Mouse (Mus musculus) Muller cell, postnatal 12 days (primary cell): ENCODE measurements around the gene Rap1gap2.

Source experiments
- DNase-seq: peaks from one replicate; pipeline ENCODE4 v3.0.0-alpha.2; 2015; ENCODE audit errors: inconsistent ontology term

Gene Rap1gap2

DNA sequence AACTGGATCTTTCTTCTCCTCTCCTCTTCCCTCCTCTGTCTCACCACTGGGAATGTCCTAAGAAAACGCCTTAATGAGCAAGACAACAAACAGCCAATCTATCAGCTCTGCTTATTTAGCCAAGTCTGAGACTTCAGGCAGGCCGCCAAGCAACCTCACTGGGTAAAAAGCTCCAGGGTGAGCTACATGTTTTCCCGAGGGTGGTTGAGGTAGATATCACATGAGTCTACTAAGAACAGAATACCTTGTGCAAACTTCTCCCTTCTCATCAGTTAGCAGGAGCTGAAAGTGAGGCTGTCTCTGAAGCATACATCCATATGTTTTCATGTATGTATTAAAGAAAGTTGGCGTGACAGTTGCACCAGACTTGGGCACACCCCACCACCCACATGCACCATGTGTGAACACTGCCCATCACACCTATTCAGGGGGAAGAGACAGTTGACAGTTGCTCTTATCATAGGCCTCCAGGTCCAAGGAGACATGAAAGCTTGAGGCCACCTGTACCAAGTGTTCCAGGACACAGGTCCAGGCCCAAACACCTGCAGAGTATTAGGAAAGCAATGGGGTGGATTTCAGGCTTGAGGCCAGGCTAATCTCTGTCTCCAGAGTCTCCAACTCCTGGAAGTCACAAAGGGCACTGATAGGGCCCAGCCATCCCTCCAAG lies 35.8 kb downstream of the Rap1gap2 start:
- peak; percentile 33 for DNase-seq

DNA sequence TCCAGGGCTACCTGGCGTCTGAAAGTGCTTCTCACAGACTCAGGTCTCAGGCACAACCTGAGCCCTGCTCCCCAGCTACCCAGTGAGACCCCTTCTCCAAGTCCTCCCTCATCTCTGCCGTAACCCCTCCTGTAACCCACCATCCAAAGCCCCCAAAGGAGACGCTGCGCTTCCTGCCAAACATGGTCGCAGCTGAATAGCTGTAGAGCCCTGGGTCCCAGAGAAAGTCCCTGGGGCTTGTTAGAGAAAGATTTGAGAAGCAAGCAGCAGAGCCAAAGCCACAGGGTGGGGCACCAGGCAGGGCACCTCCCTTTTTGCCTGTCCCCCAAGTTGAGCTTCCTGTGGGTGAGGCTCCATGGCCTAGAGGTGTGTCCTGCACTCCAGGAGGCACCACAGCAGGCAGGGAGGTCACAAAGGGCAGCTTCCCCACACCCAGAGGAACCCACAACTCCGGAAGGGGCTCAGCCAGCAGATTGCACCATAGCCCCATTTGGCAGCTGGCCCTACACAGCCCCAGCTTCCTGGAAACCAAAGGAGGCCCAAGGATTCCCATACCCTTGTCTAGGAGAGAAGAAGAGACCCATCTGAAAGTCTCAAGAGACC lies 38.2 kb downstream of the Rap1gap2 start:
- DNase-seq, result no peak

DNA sequence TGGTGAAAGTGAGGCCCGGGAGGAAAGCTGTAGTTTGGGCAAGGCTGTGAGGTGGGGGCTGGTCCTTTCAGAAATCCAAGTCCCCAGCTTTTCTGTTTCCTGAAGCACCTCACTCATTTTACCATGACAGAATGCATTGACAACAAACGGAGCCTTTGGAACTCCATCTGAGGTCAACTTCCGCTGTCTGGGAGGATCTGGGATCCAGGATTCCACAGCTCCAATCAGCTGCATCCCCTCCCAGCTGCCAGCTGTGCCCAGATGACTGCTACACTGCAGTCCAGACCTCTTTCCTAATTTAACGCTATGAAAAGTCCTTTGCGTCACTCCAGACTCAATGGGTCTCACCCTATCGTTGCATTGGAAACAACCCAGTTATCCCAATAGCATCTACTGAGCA lies 41.0 kb downstream of the Rap1gap2 start:
- DNase-seq, result no peak

DNA sequence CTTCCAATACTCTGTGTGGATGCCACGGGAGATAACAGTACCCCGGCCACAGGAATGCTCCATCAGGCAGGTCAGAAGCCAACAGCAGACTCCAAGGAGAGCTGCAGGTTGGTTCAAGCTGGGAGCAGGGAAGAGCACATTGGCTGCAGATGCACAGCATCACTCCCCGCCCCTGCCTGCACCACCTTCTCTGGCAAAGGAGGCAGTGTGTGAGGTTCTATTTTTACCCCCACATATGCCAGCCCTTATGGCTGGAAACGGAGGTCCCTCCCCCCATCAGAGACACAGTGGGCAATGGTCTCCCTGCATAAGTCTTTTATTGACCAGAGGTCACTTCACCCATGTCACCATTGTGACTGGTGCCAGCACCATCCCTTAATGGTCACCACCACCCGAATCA lies 42.3 kb downstream of the Rap1gap2 start:
- no peak for DNase-seq

DNA sequence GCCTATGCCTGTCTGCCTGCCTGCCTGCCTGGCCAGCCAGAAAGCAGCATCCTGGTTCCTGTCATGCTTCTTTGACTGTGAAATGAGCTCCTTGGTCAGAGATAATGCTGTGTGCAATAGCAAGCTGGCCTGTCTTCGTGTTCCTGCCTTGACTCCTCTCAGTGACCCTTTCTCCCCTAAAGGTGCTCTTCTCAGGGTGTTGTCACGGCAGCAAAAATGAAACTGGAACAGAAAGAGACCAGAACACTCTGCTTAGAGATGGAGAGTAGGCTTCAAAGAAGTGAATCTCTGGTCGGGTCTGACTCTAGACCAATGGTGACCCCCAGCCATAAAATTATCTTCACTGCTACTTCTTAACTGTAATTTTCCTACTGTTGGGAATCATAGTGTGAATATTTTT lies 42.7 kb downstream of the Rap1gap2 start:
- DNase-seq, result no peak

DNA sequence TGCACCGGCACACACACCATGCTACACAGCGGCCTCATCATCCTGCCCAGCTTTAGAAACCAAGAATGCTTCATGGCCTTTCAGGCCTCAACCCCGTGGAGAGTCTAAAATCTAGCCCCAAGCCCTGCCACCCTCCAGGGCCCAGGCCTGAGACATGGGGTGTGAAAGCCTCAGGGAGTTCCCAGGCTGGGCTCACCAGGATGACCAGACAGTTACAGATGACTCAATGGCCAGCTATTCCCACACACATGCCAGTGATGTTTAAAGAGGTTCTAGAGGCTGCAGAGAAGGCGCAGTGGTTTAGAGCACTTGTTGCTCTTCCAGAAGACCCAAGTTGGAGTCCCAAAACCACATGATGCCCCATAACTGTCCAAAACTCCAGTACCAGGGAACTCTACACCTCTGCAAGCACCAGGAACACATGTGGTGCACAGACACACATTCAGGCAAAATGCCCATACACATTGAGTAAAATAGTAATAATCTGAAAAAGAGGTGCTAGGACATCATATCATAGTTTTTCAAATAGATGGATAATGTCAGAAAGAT lies 44.3 kb downstream of the Rap1gap2 start:
- DNase-seq, result peak; percentile 82

DNA sequence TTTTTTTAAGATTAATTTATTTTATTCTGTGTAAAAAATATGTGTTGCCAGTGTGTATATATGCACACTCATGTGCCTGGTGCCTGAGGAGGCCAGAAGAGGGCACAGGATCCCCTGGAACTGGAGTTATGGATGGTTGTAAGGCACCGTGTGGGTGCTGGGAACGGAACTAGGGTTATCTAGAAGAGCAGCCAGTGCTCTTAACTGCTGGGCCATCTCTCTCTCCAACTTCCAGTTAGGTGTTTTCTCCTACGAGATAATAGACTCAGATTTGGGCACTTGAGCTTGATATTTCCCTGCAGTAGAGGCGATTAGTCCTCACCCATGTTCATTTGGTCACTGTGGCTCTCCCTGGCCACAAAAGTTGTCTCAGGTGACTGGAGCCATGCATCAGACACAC lies 49.3 kb downstream of the Rap1gap2 start:
- DNase-seq, result no peak

DNA sequence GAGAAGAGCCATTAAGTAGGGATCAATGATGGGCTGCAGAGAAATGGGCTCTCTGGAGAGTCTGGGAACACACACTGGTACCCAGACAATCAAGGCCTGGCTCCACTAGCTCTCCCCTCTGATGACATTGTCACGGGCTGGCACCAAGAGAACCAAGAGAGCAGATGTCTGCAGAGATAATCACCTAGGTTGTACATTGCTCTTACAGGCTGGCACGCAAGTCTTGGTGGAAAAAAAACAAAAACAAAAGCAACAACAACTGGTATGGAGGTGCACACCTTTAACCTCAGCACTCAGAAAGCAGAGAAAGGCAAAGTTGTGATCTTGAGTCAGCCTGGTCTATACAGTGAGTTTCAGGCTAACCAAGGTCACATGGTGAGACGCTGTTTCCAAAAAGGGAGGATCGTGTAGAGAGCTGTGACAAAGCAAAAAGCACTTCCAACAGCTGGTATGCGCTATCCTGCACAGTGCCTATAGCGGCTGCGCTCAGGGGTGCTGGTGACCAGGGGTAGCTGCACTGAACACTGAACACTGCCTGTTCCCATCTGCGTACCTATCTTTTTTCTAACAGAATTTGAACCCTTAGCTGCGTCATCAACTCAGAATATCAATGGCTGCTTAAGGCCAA lies 50.0 kb downstream of the Rap1gap2 start:
- no peak for DNase-seq

DNA sequence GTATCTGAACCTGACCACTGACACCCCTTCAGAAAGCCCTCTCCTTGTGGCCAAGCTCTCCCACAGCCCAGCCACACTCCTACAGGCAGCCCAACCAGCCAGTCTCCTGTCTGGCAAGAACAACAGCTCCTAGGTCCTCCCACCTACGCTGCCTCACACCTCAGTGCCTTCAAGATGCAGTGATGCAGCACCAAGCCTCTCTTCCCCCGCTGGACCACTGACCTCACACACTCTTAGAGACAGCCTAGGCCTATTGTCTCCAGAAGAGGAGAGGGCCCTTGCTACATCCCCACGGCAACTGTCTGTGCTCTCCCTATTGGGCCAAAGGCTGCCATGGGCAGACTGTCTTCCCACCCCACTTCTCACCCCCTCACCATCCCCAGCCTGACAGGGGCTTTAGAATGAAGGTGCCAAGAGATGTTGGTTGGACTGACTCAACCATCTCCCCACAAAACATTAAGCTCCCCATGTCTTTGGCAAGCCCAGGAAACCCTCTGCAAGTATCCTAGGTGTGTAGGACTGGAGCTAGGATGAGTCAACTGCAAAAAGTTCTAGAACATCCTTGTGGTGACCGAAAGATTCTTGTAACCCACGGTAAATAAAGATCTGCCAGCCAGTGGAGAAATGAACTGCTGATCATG lies 50.8 kb downstream of the Rap1gap2 start:
- peak; percentile 11 for DNase-seq

DNA sequence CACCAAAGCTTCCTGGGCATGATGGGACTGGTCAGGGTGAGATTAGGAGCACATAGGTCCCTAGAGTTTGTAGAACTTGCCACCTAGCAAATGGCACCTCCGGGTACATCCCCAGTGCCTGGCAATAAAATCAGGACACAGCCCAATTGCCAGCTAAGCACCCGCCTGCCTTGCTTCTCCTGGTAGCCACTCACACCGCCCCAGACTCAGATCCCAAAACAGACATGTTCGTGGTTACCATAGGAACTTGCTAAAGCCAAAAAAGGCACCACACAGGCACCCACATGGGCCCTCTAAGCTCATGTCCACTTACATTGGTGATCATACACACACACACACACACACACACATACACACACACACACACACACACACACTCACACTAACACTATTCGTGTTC lies 51.8 kb downstream of the Rap1gap2 start:
- DNase-seq, result no peak

DNA sequence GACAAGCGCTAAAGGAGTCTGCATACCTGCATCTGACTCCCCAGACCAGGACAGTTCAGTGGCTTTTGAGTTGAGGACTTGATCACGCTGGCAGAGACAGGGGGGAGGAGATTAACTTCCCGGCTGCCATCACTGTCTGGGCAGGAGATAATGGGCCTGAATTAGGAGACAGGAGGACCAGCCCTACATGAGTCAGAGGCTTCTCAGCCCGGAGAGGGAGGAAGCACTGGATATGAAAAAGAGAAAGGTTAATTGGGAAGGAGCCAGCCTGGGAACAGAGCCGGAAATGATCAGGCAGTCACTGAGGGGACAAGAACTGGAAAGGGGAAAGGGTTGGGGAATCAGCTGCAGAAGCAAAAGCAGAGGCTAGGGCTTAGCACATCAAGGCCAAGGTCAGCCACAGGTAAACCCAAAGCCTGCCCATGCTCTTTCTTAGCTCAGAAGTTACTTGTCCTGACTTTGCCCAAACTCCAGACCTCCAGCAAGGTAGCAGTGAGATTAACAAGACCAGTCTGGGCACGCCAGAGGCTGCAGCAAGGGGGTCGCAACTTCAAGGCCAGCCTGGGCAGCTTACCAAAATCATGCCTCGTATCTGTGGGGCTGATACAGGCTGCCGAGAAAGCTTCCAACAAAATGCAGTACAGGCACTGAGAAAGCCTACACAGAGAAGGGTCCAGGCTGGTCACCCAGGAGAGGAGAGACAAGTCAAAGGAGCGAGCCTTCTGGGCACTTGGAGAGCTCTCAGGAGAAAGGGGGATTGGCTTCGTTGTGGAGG lies 53.1 kb downstream of the Rap1gap2 start:
- peak; percentile 67 for DNase-seq

DNA sequence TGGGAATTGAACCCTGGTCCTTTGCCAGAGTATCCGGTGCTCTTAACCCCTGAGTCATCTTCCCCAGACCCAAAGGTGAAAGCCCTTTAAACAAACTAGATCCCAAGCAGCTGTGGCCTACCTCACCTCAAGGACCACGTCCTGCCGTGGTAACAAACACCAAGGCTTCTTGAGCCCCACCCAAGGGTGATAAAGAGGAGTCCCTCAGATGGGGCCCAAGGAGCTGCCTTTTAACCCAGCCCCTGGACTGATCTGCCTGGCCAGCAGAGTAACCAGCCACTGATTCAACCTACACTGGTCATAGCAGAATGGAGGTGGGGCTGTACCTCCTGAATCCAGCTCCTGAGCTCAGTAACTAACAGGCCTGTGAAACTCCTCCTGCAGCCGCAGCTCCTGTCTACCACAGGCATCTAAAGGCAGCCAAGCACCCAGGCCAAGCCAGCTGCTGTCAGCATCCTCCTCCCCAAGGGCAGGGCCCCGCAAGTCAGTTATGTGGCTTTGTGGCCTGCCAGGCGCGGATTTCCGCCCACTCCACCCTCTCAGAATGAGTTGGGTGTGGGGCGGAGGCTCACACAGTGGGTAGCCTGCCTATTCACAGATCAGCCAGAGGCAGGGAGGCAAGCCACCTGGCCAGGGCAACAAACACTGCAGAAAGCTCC lies 54.9 kb downstream of the Rap1gap2 start:
- DNase-seq, result peak; percentile 85

DNA sequence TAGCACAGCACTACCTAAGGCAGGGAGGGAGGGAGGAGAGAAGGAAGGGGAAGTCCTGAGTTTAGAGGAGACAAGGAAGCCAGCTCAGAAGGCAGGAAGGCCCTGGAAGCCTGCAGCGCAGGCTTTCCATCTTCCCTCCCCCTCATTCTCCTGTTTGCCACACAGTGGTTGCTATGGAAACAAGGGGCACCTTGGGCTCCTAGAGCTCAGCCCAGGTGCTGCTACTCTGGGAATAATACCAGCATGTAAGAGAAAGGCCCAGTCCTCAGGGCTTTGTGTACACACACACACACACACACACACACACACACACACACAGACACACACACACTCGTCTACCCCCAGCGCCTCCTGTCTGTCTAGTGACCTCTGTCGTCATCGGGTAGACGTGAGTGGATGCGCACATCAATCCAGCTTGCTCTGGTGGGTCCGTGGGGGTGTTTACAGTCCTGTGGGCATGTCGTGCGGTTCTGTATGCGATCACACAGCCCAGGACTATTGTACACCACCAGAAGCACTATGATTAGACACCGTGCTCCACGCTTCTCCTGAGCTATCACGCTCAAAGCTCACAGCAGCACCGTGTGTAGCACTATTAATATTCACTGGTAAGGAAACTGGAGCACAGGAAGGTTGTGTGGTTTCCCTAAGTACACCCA lies 55.9 kb downstream of the Rap1gap2 start:
- DNase-seq, result no peak

DNA sequence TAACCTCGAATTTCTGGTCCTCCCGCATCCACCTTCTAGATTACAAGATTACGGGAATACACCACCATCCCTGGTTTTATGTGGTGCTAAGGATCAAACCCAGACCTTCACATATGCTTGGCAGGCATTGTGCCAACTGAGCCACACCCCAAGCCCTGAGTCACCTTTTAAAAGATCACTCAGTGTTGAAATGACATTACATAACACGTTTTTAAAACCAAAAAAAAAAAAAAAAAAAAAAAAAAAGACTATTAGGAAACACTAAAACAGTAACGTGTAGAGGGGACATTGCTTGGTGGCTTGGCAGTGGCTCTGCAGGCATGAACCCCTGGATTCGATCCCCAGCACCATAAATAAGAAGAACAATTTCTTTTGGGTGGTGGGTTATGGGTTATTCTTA lies 59.1 kb downstream of the Rap1gap2 start:
- no peak for DNase-seq

DNA sequence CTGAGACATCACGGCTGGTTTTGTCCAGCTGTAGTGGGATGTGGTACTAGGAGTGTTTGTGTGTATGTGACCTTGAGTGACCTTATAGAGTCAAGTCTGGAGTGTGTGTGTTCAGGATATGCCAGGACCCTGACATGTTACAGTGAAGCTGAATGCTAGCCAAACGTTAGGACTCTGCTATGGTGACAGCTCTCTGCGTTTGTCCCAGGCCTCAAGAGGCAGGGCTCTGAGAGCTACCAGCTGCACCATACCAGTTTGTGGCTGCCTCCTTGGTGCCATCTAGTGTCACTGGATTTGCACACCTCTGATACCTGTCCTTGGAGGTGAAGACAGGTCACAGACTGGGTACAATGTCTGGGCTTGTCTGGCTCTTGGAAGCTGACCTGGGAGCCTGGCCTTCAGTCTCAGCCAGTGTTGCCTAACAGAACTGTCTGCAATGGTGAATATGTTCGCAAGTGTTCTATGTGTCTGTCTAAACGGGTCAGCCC lies 60.1 kb downstream of the Rap1gap2 start:
- DNase-seq, result no peak

DNA sequence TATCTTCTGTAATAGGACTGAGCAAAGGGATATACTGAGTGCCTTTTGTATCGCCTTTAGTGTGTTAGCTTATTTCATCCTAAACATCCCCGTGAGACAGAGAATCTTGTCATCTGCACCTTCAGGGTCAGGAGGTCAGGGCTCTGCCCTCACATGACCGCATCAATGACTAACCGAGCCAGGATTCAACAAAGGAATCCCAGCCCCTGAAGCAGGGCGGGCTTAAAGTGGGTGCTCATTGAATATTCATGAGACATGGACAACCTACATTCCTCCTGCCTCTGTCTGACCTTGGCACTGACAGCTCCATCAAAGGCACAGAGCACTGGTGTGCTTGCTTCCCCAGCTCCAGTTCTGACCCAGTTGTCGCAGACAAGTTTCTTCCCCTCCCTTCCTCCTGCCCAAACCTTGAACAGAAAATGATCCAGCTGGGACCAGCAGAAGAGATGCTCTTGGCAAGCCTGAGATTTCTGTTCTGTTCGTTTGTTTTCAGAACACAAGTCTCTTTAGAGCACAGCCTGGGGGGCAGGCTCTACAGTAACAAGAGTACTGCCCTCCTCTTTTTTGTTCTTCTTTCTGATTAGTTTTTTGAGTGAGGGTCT lies 61.8 kb downstream of the Rap1gap2 start:
- DNase-seq, result peak; percentile 54

DNA sequence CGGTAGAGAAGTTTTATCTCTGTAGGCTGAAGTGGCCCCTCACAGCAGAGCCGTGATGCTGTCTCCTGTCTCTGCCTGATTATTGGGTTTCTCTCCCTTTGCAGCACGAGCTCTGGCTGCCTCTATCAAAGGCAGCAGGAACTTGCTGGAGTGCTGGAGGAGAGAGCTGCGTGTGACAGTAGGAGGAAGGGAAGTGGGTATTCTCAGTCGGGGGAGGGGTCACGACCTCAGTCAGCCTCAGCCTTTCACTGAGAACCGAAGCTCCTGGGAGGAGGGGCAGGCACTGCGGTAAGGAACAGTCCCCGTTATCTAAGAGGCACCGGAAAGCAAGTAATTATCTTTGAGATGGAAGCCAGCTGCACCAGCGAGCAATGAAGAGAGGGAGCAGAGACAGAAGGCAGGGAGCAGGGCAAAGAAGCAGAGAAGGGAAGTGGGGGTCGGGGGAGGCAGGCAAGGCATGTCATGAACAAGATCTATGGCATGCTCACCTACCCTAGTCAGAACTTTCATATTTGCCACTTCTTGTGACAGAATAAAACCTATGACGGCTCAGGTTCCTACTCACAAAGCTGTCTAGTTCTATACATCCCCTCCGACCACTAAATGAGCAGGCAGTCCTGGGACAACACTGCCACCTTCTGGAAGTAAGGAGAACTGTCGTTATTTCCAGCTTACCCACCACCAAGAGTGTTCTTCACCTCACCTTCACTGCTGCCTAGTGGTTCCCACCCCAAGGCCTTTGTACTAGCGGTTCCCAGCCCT lies 63.6 kb downstream of the Rap1gap2 start:
- DNase-seq, result peak; percentile 62

DNA sequence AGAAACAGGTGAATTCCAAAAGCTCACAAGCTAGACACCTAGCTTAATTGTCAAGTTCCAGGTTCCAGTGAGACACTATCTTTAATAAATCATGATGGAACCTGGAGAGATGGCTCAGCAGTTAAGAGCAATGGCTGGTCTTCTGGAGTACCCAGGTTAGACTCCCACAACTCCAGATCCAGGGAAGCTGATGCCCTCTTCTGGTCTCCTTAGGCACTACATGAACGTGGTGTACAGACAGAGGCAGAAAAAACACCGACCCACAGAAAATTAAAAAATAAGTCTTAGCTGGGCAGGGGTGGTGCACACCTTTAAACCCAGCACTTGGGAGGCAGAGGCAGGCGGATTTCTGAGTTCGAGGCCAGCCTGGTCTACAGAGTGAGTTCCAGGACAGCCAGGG lies 64.5 kb downstream of the Rap1gap2 start:
- no peak for DNase-seq

DNA sequence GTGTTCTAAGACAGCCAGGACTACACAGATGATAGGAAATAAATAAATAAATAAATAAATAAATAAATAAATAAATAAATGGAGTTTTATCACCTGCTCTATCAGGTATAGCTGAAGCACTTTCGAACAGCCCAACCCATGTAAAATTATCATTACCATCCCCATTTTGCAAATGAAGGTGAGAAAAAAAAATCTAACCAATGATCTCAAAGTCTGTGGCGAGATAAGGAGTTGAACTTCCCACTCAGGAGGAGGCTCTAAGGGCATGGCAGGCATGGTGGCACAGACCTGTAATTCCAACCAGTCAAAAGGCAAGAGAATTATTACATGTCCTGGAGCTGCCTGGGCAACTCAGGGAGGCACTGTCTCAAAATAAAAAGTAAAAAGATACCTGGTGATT lies 65.2 kb downstream of the Rap1gap2 start:
- DNase-seq, result no peak
